Mouse (Mus musculus): ENCODE measurements around the gene Gm49711. TPM values are rescaled to one million over a fixed set of nuclear protein-coding genes. Genes with fewer than 3 reads are reported as not detected.

The Gm49711 gene
- not detected for total RNA-seq (2021)

DNA sequence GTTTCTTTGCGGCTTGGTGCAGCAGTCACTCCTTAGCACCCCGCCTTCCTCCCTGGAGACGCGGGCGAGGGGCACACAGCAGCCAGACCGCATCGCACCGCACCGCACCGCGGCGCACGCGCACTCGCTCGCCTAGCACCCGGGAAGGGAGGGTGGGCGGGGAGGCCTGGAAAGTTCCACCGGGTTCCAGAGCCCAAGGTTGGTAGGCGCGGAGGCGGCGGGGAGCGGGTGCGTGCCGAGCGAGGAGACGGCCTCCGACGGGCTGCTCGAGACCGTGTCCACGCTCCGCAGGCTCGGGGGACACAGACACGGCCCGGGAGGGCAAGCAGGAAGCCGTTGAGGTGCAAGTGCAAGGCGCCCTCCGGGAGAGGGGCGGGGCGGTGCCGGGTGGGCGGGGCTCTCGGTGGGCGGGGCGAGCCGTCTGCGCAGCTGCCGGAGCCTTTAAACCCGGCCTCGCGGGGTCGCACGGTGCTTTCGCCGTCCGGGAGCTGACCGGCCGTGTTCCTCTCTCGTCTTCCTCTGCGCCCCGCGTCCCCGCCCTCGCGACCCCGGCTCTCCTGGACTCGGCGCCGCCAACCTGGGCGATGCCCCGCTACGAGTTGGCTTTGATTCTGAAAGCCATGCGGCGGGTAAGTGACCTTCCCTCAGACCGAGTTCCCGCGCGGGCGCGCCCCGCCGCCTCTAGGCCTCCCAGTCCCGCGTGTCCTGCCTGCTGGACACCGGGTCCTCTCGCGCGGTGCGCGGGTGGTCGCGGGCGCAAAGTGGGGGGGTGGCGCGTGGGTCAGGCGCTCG is at the start of gene Gm49711, which contains the start of the genes Mrps6 and Slc5a3:
TSS of gene Gm49711 (plus strand) at position 465 of the 792 bp plus-strand sequence.
TSS of gene Mrps6 (plus strand) at position 419 of the 792 bp plus-strand sequence.
TSS of gene Slc5a3 (plus strand) at position 471 of the 792 bp plus-strand sequence.
- intact Hi-C loops (cut with DNase I) = loop anchor here (5.0 kb wide), 2 partner anchors 121 to 229 kb away; no protein-coding TSS in a partner anchor

GRCm38 (mm10) chr16:92009586-92009985 is 48.5 kb upstream of the Gm49711 start:
- intact Hi-C loops (cut with DNase I) = no loop called here
- no peak for DNase-seq (ENCODE audit: extremely low spot score in 1 of 2, low spot score in 2 of 2)

More for the DNA sequence above, at the start of gene Gm49711, which contains the start of the genes Mrps6 and Slc5a3:
- peak; percentile 76 to 90 for DNase-seq (ENCODE audit: extremely low spot score in 1 of 2, low spot score in 2 of 2)

GRCm38 (mm10) chr16:92016792-92017191 is 41.3 kb upstream of the Gm49711 start:
- no peak for DNase-seq (ENCODE audit: extremely low spot score in 1 of 2, low spot score in 2 of 2)
- intact Hi-C loops (cut with DNase I) = no loop called here

GRCm38 (mm10) chr16:92019141-92020118 is 38.7 kb upstream of the Gm49711 start:
- intact Hi-C loops (cut with DNase I) = no loop called here
- DNase-seq (ENCODE audit: extremely low spot score in 1 of 2, low spot score in 2 of 2) = peak in 1 of 2 experiments; percentile 56

GRCm38 (mm10) chr16:92021656-92022400 is 36.3 kb upstream of the Gm49711 start:
- intact Hi-C loops (cut with DNase I) = no loop called here
- DNase-seq (ENCODE audit: extremely low spot score in 1 of 2, low spot score in 2 of 2) = no peak

DNA sequence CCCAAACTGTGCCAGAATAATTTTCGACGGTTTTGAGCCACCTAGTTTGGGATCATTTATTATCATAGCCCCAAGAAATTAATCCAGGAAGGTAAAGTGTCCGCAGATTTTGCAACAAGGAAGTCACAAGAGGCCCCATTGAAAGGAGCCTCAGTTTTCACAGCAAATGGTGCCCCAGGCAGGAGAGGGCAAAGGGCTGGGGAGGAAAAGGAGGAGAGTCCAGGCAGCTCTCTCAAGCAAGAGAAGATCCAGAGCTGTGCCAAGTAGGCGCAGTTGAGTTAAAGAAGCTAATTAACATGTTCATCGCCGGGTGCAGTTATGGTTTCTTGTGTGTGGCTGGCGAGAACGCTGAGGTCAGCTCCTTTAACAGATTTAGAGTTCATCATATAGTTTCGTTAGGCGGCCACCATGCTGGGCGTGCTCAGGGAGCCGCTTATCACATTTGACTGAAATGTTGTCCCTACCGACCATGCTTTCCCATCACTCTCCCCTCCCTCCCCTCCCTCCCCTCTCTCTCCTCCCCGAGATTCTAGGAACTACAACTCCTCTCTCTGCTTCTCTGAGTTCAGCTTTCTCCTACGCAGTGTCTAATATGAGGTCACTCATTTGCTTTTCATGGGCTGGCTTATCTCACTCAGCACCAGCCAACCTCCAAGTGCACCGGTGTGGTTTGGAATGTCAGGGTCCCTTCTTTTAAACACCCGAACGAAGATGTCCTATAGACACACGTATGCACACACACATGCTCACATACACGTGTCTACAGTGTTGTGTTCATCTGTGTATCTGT is 35.4 kb upstream of the Gm49711 start:
- intact Hi-C loops (cut with DNase I) = no loop called here
- no peak for DNase-seq (ENCODE audit: extremely low spot score in 1 of 2, low spot score in 2 of 2)

- DNase-seq (ENCODE audit: extremely low spot score in 1 of 2, low spot score in 2 of 2) = no peak
These were observed 24.8 kb upstream of the Gm49711 start for GRCm38 (mm10) chr16:92033286-92033685.

DNA sequence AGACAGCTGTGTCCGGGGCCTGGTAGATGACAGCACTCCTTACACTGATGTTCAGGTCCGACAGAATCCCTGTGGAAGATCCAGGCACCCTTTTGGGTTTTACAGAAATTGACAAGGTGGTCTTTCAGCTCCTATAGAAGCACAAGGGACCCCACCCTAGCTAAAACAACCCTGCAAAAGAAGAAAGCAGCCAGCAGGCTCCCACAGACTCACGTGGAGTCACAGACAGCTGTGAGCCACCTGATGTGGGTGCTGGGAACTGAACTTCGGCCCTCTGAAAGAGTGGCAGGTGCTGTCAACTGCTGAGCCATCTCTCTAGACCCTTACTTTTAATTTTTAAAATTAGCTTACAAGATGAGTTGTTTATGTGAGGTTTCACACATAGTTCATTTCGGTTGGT is 23.4 kb upstream of the Gm49711 start:
- intact Hi-C loops (cut with DNase I) = no loop called here
- DNase-seq (ENCODE audit: extremely low spot score in 1 of 2, low spot score in 2 of 2) = no peak

More at GRCm38 (mm10) chr16:92033286-92033685, 24.8 kb upstream of the Gm49711 start:
- intact Hi-C loops (cut with DNase I) = no loop called here

DNA sequence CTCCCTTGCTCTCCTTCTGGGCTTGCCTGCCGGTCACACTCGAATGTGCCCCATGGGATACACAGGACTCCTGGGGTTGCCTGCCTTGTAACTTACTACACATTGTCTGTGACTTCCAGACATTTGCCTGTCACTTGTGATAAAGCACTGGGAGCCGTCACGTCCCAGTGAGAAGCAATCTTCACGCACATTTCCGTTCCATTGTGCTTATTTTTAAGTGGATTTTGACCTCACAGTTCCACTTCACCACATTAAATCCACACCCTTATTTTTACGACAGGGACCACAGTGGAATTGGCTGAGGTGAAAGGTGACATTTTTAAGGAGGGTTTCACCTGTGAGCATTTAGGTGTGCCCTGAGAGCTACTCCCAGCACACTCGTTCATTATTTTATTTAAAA is 21.4 kb upstream of the Gm49711 start:
- DNase-seq (ENCODE audit: extremely low spot score in 1 of 2, low spot score in 2 of 2) = no peak
- intact Hi-C loops (cut with DNase I) = no loop called here

- DNase-seq (ENCODE audit: extremely low spot score in 1 of 2, low spot score in 2 of 2) = no peak
- intact Hi-C loops (cut with DNase I) = no loop called here
These were observed 20.1 kb upstream of the Gm49711 start for GRCm38 (mm10) chr16:92037891-92038607.

- peak in 1 of 2 experiments; percentile 43 for DNase-seq (ENCODE audit: extremely low spot score in 1 of 2, low spot score in 2 of 2)
- intact Hi-C loops (cut with DNase I) = no loop called here
These were observed 18.7 kb upstream of the Gm49711 start for GRCm38 (mm10) chr16:92039421-92039820.

GRCm38 (mm10) chr16:92039966-92040365 is 18.1 kb upstream of the Gm49711 start:
- intact Hi-C loops (cut with DNase I) = no loop called here
- DNase-seq (ENCODE audit: extremely low spot score in 1 of 2, low spot score in 2 of 2) = no peak

DNA sequence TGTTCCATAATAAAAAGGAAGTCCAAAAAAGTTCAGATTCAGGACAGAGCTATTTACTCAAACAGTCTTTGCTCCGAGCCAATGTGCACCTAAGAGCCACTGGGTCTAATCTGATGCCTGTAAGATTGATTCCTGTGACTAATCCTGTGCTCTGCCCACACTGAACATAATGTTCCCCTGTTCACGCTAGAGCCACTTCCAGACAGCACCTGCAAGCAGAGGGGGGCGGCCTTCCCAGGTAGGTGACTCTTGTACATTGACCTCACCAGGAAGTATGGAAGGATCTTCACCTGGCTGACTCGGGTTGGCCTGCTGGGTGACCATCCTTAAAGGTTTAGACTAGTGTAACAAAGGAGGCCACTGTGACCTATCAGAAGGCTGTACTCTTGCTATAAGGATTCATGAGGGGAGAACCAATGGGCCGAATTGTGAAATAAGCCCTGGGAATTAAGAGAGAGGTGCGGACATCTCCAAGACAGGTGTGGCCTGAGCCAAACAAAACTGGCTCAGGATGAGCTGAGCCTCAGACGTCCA is 6.3 kb upstream of the Gm49711 start:
- intact Hi-C loops (cut with DNase I) = no loop called here

GRCm38 (mm10) chr16:92052569-92052968 is 5.5 kb upstream of the Gm49711 start:
- intact Hi-C loops (cut with DNase I) = no loop called here
- no peak for DNase-seq (ENCODE audit: extremely low spot score in 1 of 2, low spot score in 2 of 2)

More for the DNA sequence above, 6.3 kb upstream of the Gm49711 start:
- no peak for DNase-seq (ENCODE audit: extremely low spot score in 1 of 2, low spot score in 2 of 2)

GRCm38 (mm10) chr16:92056711-92057110 is 1.4 kb upstream of the Gm49711 start:
- intact Hi-C loops (cut with DNase I) = loop anchor here (5.0 kb wide), 2 partner anchors 119 to 231 kb away; no protein-coding TSS in a partner anchor
- DNase-seq (ENCODE audit: extremely low spot score in 1 of 2, low spot score in 2 of 2) = no peak

DNA sequence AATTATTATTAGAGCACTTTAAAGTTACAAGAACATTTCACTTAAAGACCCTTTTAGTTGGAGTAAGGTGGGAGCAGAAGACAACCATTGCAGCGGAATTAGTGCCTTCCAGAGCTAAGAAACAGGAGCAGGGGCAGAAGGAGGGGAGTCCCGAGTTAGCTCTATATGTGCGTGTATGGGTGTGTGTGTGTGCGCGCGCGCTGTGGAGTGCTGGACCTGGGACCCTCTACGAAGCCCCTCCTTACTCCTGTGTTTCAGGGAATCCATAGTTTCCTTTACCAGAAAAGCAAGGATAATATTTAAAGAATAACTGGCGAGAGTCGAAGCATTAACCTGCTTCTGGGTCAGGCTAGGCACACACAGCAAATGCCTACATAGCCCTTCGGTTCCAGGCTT is 662 bp upstream of the Gm49711 start:
- peak in 1 of 2 experiments; percentile 10 for DNase-seq (ENCODE audit: extremely low spot score in 1 of 2, low spot score in 2 of 2)
- intact Hi-C loops (cut with DNase I) = loop anchor here (5.0 kb wide), 2 partner anchors 120 to 230 kb away; no protein-coding TSS in a partner anchor
